Mouse (Mus musculus) heart, postnatal 0 days (tissue): Measurements from ENCODE around the gene Dbp. TPM values are rescaled to one million over a fixed set of nuclear protein-coding genes. Genes with fewer than 3 reads are reported as not detected.
A peak's percentile ranks its signal among the peaks of the same experiment; 100 is the strongest.
"Not testable (repeated sequence)": the region's sequence is repeated elsewhere in the genome, so short reads cannot be mapped to it uniquely, and the experiment has no call there.

Experiments used
- ATAC-seq: fragments of 200-750 bp; cut with Nextera tagmentation; 2 replicates; pipeline ENCODE4 v1.8.0; 2017; ENCODE audit warnings: low read depth, moderate number of reproducible peaks, moderate library complexity; ENCODE audit not compliant: insufficient read depth
- DNase-seq: peaks from one replicate; pipeline ENCODE4 v3.0.0-alpha.2; 2016; ENCODE audit warnings: low spot score
- H3K27ac ChIP-seq: fragments of 300-500 bp; sonication (generic); 2 replicates; pipeline ENCODE4 v1.5.1; 2014; ENCODE audit warnings: low read depth, mild to moderate bottlenecking
- H3K27me3 ChIP-seq: fragments of 300-500 bp; sonication (generic); 2 replicates; pipeline ENCODE4 v1.6.1; 2014; ENCODE audit warnings: low read length, mixed read lengths; ENCODE audit not compliant: control insufficient read depth, insufficient read depth
- H3K36me3 ChIP-seq: fragments of 300-500 bp; sonication (generic); replicated peaks from 2 replicates; pipeline ENCODE4 v1.6.1; 2014; ENCODE audit warnings: low read length, mixed read lengths; ENCODE audit not compliant: control insufficient read depth, insufficient read depth
- H3K4me1 ChIP-seq: fragments of 300-500 bp; sonication (generic); 2 replicates; pipeline ENCODE4 v1.6.1; 2014; ENCODE audit warnings: antibody characterized with exemption; ENCODE audit not compliant: control insufficient read depth, insufficient read depth
- H3K4me2 ChIP-seq: fragments of 300-500 bp; sonication (generic); 2 replicates; pipeline ENCODE4 v1.6.1; 2014; ENCODE audit warnings: low read depth, mild to moderate bottlenecking, low read length, moderate library complexity
- H3K4me3 ChIP-seq: fragments of 300-500 bp; sonication (generic); 2 replicates; pipeline ENCODE4 v1.5.1; 2014; ENCODE audit warnings: low read depth, low read length
- H3K9ac ChIP-seq: fragments of 300-500 bp; sonication (generic); replicated peaks from 2 replicates; pipeline ENCODE4 v1.6.1; 2014; ENCODE audit warnings: low read depth, low read length, mixed read lengths
- H3K9me3 ChIP-seq: fragments of 300-500 bp; sonication (generic); replicated peaks from 2 replicates; pipeline ENCODE4 v1.6.1; 2016; ENCODE audit warnings: low read length; ENCODE audit not compliant: control insufficient read depth
- CTCF ChIP-seq: IDR thresholded peaks from 2 replicates; pipeline ENCODE4 v1.5.1; 2016; ENCODE audit warnings: antibody characterized with exemption, control low read depth, low read depth
- EP300 ChIP-seq: IDR thresholded peaks from 2 replicates; pipeline ENCODE4 v1.6.1; 2016; ENCODE audit warnings: antibody characterized with exemption, low read depth
- WGBS: fragments of 180-500 bp; shearing (Covaris S2); extraction: QIAGEN DNeasy Blood & Tissue Kit; methylation state at CpG from one replicate; pipeline ENCODE4 v1.1.7; 2014; 5-methylcytosine and 5-hydroxymethylcytosine counted together
- polyA plus RNA-seq: library from polyadenylated mRNA; unstranded; fragments of >200 nt; fragmentation: Nextera tagmentation; extraction: Ambion mirVana; gene quantifications from 2 replicates; pipeline ENCODE4 v1.2.1, GENCODE M21; 2015
- total RNA-seq: library from RNA; depleted of rRNA; stranded (reverse); fragments of >200 nt; gene quantifications from 2 replicates; pipeline ENCODE4 v1.2.3, GENCODE M21; 2014; ENCODE audit warnings: low replicate concordance; rRNA removed

Dbp gene
- total RNA-seq (29.3 and 37.4 TPM in 2 replicates), polyA plus RNA-seq (21.9 and 24.9 TPM in 2 replicates)

- peak; percentile 98 for DNase-seq
- Histone ChIP-seq H3K4me1 (peaks cover 31% of the 10 kb centered on the region), H3K36me3 (peaks cover 7% of the 10 kb centered on the region; the same call in 1 of the 2 replicates), H3K27ac (peak within 1 kb of the TSS; percentile 98), H3K27me3 (peaks cover 7% of the 10 kb centered on the region), H3K4me3 (peak within 1 kb of the TSS; percentile 77), H3K9ac (peak within 1 kb of the TSS; percentile 92), H3K4me2 (peak within 1 kb of the TSS; percentile 96), H3K9me3 (no peaks in the 10 kb centered on the region)
- WGBS, result under 1% methylated on average over 33 of the region's 36 CpGs
- peak; percentile 83 for ATAC-seq
- TF ChIP-seq EP300 (peak; percentile 89), CTCF (no peak)
Observed at GRCm38 (mm10) chr7:45704730-45705442, at the start of gene Dbp. Gene Dbp, plus strand, starts transcription at chr7:45705088.

GRCm38 (mm10) chr7:45660746-45661478 is 44.0 kb upstream of the Dbp start:
- no peaks in the 10 kb centered on the region for H3K27me3 ChIP-seq
- peaks cover 8% of the 10 kb centered on the region; the same call in 1 of the 2 replicates for H3K9me3 ChIP-seq
- TF ChIP-seq EP300 (no peak), CTCF (no peak)
- DNase-seq (no peak), ATAC-seq (no peak)
- no peaks in the 10 kb centered on the region for H3K36me3 ChIP-seq
- H3K4me3 ChIP-seq, result no peak overlapping the region
- H3K4me2 ChIP-seq, result no peak overlapping the region
- 82% methylated on average over 11 of the region's 11 CpGs for WGBS
- H3K4me1 ChIP-seq, result peaks cover 3% of the 10 kb centered on the region; the same call in 1 of the 2 replicates
- H3K27ac ChIP-seq, result no peak overlapping the region
- no peak overlapping the region for H3K9ac ChIP-seq

- H3K36me3 ChIP-seq, ATAC-seq, H3K9ac ChIP-seq: not testable (repeated sequence)
Observed at GRCm38 (mm10) chr7:45661702-45662101, 43.2 kb upstream of the Dbp start.

GRCm38 (mm10) chr7:45665303-45666138 is 39.4 kb upstream of the Dbp start:
- no peaks in the 10 kb centered on the region for H3K27me3 ChIP-seq
- no peak overlapping the region for H3K4me3 ChIP-seq
- H3K36me3 ChIP-seq, result no peaks in the 10 kb centered on the region
- H3K9ac ChIP-seq, result no peak overlapping the region
- no peaks in the 10 kb centered on the region for H3K9me3 ChIP-seq
- no peak for ATAC-seq
- TF ChIP-seq EP300 (no peak), CTCF (no peak)
- no peak overlapping the region for H3K4me2 ChIP-seq
- H3K4me1 ChIP-seq, result peaks cover 3% of the 10 kb centered on the region; the same call in 1 of the 2 replicates
- WGBS, result 52% methylated on average over 13 of the region's 13 CpGs
- no peak for DNase-seq
- H3K27ac ChIP-seq, result no peak overlapping the region

More at GRCm38 (mm10) chr7:45661702-45662101, 43.2 kb upstream of the Dbp start:
- not testable (repeated sequence) for DNase-seq, H3K27me3 ChIP-seq, H3K4me1 ChIP-seq, H3K9me3 ChIP-seq, H3K4me3 ChIP-seq, H3K27ac ChIP-seq, H3K4me2 ChIP-seq
- 87% methylated on average over 6 of the region's 6 CpGs for WGBS

GRCm38 (mm10) chr7:45666161-45666560 is 38.7 kb upstream of the Dbp start, which contains the start of gene Fut2:
Gene Fut2, minus strand, starts transcription at chr7:45666394.
- WGBS, result 83% methylated on average over 7 of the region's 7 CpGs
- H3K27me3 ChIP-seq, result no peaks in the 10 kb centered on the region
- H3K9ac ChIP-seq, result no peak within 1 kb of the TSS
- H3K4me1 ChIP-seq, result peaks cover 3% of the 10 kb centered on the region; the same call in 1 of the 2 replicates
- H3K4me2 ChIP-seq, result no peak within 1 kb of the TSS
- H3K9me3 ChIP-seq, result no peaks in the 10 kb centered on the region
- no peaks in the 10 kb centered on the region for H3K36me3 ChIP-seq
- ATAC-seq (no peak), DNase-seq (no peak)
- no peak within 1 kb of the TSS for H3K4me3 ChIP-seq
- no peak for TF ChIP-seq CTCF
- no peak for TF ChIP-seq EP300
- H3K27ac ChIP-seq, result no peak within 1 kb of the TSS
